Mouse (Mus musculus): ENCODE data around the gene 2510002D24Rik.
"Not testable (repeated sequence)": the region's sequence is repeated elsewhere in the genome, so short reads cannot be mapped to it uniquely, and the experiment has no call there.

2510002D24Rik gene

GRCm38 (mm10) chr16:18849521-18850190 is 13.3 kb downstream of the 2510002D24Rik start:
- not testable (repeated sequence) for DNase-seq (ENCODE audit: low spot score)

GRCm38 (mm10) chr16:18858551-18858950 is 22.2 kb downstream of the 2510002D24Rik start:
- no peak for DNase-seq (ENCODE audit: low spot score)

GRCm38 (mm10) chr16:18860186-18860585 is 23.8 kb downstream of the 2510002D24Rik start:
- DNase-seq (ENCODE audit: low spot score), result peak; percentile 9

- not testable (repeated sequence) for DNase-seq (ENCODE audit: low spot score)
Observed at GRCm38 (mm10) chr16:18870495-18870894, 34.1 kb downstream of the 2510002D24Rik start.

GRCm38 (mm10) chr16:18876091-18876441 is 39.7 kb downstream of the 2510002D24Rik start:
- no peak for DNase-seq (ENCODE audit: low spot score)

GRCm38 (mm10) chr16:18876442-18877308 is 40.3 kb downstream of the 2510002D24Rik start, which contains the start of the genes Mrpl40 and Hira:
Gene Mrpl40 (minus strand): TSS chr16:18876862.
Gene Hira (plus strand): TSS chr16:18877037.
- peak; percentile 95 for DNase-seq (ENCODE audit: low spot score)

- DNase-seq (ENCODE audit: low spot score), result peak; percentile 48
Observed at GRCm38 (mm10) chr16:18877386-18878090, 41.2 kb downstream of the 2510002D24Rik start.

GRCm38 (mm10) chr16:18878091-18878720 is 41.8 kb downstream of the 2510002D24Rik start:
- no peak for DNase-seq (ENCODE audit: low spot score)

GRCm38 (mm10) chr16:18884044-18884443 is 47.7 kb downstream of the 2510002D24Rik start:
- no peak for DNase-seq (ENCODE audit: low spot score)

All from urinary bladder, postnatal 14 days (tissue).